Mouse (Mus musculus) kidney, postnatal 0 days (tissue): Measurements from ENCODE around the gene Stk16. TPM values are rescaled to one million over a fixed set of nuclear protein-coding genes. Genes with fewer than 3 reads are reported as not detected.

ENCODE experiments used
- ATAC-seq: fragments of 200-750 bp; cut with Nextera tagmentation; replicated peaks from 2 replicates; pipeline ENCODE4 v1.8.0; 2017; ENCODE audit warnings: low read depth, moderate number of reproducible peaks, moderate TSS enrichment, moderate library complexity; ENCODE audit not compliant: low FRiP score
- DNase-seq: peaks from one replicate; pipeline ENCODE4 v3.0.0-alpha.2; 2016; ENCODE audit warnings: low spot score
- H3K27ac ChIP-seq: fragments of 300-500 bp; sonication (generic); 2 replicates; pipeline ENCODE4 v1.5.1; 2014; ENCODE audit warnings: mild to moderate bottlenecking
- H3K27me3 ChIP-seq: fragments of 300-500 bp; sonication (generic); 2 replicates; pipeline ENCODE4 v1.6.1; 2014; ENCODE audit warnings: low read length, mixed read lengths; ENCODE audit not compliant: insufficient read depth
- H3K36me3 ChIP-seq: fragments of 300-500 bp; sonication (generic); 2 replicates; pipeline ENCODE4 v1.6.1; 2014; ENCODE audit warnings: low read length, mixed read lengths; ENCODE audit not compliant: insufficient read depth
- H3K4me1 ChIP-seq: fragments of 300-500 bp; sonication (generic); replicated peaks from 2 replicates; pipeline ENCODE4 v1.6.1; 2014; ENCODE audit warnings: antibody characterized with exemption, low read length, mixed read lengths; ENCODE audit not compliant: insufficient read depth
- H3K4me2 ChIP-seq: fragments of 300-500 bp; sonication (generic); 2 replicates; pipeline ENCODE4 v1.6.1; 2014; ENCODE audit warnings: mild to moderate bottlenecking, low read length, moderate library complexity, mixed read lengths
- H3K4me3 ChIP-seq: fragments of 300-500 bp; sonication (generic); replicated peaks from 2 replicates; pipeline ENCODE4 v1.5.1; 2014; ENCODE audit warnings: low read depth, low read length
- H3K9ac ChIP-seq: fragments of 300-500 bp; sonication (generic); 2 replicates; pipeline ENCODE4 v1.6.1; 2014; ENCODE audit warnings: low read depth, low read length
- H3K9me3 ChIP-seq: fragments of 300-500 bp; sonication (generic); replicated peaks from 2 replicates; pipeline ENCODE4 v1.6.1; 2016; ENCODE audit warnings: low read length, inconsistent platforms, mixed read lengths
- CTCF ChIP-seq: IDR thresholded peaks from 2 replicates; pipeline ENCODE4 v1.5.1; 2016; ENCODE audit warnings: antibody characterized with exemption, low read depth, mild to moderate bottlenecking, moderate library complexity
- WGBS: fragments of 180-500 bp; shearing (Covaris S2); extraction: QIAGEN DNeasy Blood & Tissue Kit; methylation state at CpG from one replicate; pipeline ENCODE4 v1.1.7; 2014; 5-methylcytosine and 5-hydroxymethylcytosine counted together
- polyA plus RNA-seq: library from polyadenylated mRNA; unstranded; fragments of >200 nt; fragmentation: Nextera tagmentation; extraction: Ambion mirVana; gene quantifications from 2 replicates; pipeline ENCODE4 v1.2.1, GENCODE M21; 2015

The Stk16 gene
- polyA plus RNA-seq, 1 experiment from 2014 or later = 114 TPM

DNA sequence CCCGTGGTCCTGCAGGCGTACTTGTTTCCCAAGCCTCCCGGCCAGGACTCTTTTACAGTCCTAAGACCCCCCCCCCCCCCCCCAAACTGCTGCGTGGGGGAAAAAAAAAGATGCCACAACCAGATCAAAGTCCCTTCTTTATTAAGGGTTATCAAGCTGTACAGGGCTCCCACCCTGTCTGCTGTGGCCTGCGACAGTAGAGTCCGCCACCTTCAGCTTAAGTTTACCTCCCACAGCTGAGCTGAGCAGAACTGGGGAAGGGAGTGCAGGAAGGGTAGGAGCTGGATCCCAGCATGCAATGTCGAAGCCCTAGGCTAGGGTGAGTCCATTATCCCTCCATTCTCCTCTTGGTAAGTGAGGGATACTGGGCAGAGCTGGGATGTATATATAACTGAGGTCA lies 29.9 kb upstream of the Stk16 start:
- no peaks in the 10 kb centered on the region for H3K9me3 ChIP-seq
- H3K4me2 ChIP-seq = peak overlapping the region; percentile 96; the same call in 1 of the 2 replicates
- H3K27ac ChIP-seq = peak overlapping the region; percentile 31; the same call in 1 of the 2 replicates
- 25% methylated on average over 7 of the region's 7 CpGs for WGBS
- ATAC-seq = no peak; the same call in 1 of the 2 replicates
- H3K27me3 ChIP-seq = no peaks in the 10 kb centered on the region
- H3K36me3 ChIP-seq = peaks cover 33% of the 10 kb centered on the region
- DNase-seq = no peak
- peak overlapping the region; percentile 53; the same call in 1 of the 2 replicates for H3K4me3 ChIP-seq
- H3K9ac ChIP-seq = peak overlapping the region; percentile 37; the same call in 1 of the 2 replicates
- peaks cover 6% of the 10 kb centered on the region for H3K4me1 ChIP-seq
- no peak for TF ChIP-seq CTCF

DNA sequence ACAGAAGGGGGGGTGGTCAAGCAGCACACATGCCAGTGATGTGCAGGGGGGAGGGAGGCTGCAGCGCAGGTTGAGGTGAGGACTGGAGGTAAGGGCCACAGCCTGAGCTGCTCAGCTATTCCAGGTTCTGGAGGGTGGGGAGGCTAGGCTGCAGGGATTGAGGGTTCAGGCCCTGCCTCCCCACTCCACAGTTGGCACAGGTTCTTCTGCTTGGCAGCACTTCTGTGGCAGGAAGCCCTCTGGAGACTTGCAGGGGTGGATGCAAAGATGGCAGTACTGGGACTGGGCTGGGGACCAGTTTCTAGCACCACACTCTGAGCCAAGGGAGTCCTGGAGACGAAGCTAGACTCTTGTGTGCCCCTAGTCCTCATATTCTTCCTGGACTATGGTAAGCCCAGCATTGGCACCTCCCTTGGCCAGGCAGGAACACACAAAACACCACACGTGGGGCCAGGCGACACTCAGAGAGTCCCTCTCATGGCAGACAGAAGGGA lies 29.2 kb upstream of the Stk16 start:
- Histone ChIP-seq H3K36me3 (peaks cover 38% of the 10 kb centered on the region), H3K9ac (no peak overlapping the region), H3K4me2 (no peak overlapping the region), H3K9me3 (no peaks in the 10 kb centered on the region), H3K27me3 (no peaks in the 10 kb centered on the region), H3K27ac (no peak overlapping the region), H3K4me1 (peaks cover 6% of the 10 kb centered on the region), H3K4me3 (no peak overlapping the region)
- ATAC-seq (no peak), DNase-seq (no peak)
- TF ChIP-seq CTCF = no peak
- 84% methylated on average over 4 of the region's 4 CpGs for WGBS

DNA sequence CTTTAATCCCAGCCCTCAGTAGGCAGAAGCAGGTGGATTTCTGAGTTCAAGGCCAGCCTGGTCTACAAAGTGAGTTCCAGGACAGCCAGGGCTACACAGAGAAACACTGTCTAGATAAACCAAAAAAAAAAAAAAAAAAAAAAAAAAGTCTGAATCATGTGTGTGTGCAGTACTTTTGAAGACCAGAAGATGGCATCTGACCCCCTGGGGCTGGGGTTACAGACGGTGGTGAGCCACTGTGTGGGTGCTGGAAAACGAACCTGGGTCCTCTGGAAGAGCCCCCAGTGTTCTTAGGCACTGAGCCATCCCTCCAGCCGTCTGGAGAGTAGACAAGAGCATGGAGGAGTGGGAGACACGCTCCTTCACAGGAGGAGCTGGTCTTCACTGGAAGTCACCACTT lies 28.5 kb upstream of the Stk16 start:
- peaks cover 6% of the 10 kb centered on the region for H3K4me1 ChIP-seq
- DNase-seq (no peak), ATAC-seq (no peak)
- H3K36me3 ChIP-seq = peaks cover 42% of the 10 kb centered on the region
- H3K4me2 ChIP-seq = no peak overlapping the region
- TF ChIP-seq CTCF = peak; percentile 25; the same call in 1 of the 2 replicates
- H3K9me3 ChIP-seq = no peaks in the 10 kb centered on the region
- H3K27me3 ChIP-seq = no peaks in the 10 kb centered on the region
- no peak overlapping the region for H3K27ac ChIP-seq
- WGBS = 76% methylated on average over 4 of the region's 4 CpGs
- H3K4me3 ChIP-seq = no peak overlapping the region
- H3K9ac ChIP-seq = no peak overlapping the region

DNA sequence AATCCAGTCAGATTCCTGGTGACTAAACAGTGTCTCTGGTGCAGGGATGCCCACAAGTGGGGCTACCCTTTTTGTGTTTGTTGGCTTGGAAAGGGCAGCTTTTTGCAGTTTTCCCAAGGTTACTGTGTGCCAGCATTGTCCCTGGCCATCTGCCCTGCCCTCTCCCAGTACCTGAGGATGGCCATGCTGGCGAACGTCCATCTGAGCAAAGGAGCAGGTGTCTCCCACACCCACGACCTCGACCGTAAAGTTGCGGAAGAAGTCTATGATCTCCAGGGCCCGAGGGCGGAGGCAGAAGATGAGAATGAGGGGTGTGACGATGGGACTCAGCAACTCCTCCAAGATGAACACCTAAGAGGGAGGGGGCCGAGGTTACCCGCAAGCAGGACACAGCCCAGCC lies 25.1 kb upstream of the Stk16 start:
- H3K27me3 ChIP-seq = no peaks in the 10 kb centered on the region
- H3K27ac ChIP-seq = no peak overlapping the region
- H3K9me3 ChIP-seq = no peaks in the 10 kb centered on the region
- H3K4me2 ChIP-seq = no peak overlapping the region
- H3K4me3 ChIP-seq = no peak overlapping the region
- WGBS = 89% methylated on average over 11 of the region's 11 CpGs
- ATAC-seq = no peak
- TF ChIP-seq CTCF = no peak
- H3K36me3 ChIP-seq = peaks cover 50% of the 10 kb centered on the region
- H3K9ac ChIP-seq = no peak overlapping the region
- no peak for DNase-seq
- no peaks in the 10 kb centered on the region for H3K4me1 ChIP-seq

DNA sequence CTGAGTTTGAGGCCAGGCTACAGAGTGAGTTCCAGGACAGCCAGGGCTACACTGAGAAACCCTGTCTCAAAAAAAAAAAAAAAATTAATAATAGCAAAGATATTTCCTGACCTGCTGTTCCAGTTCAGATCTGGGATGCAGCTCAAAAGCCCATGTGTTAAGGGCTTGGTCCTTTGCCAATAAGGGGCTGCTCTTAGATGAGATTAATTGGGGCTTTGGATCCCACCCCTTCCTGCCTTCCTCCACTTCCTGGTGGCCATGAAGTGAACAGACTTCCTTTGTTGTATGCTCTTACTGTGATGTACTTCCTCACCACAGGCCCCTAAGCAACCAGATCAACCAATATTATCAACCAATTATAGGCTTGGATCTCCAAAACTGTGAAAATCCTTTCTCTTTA lies 23.5 kb upstream of the Stk16 start:
- DNase-seq = peak; percentile 36
- H3K27ac ChIP-seq = no peak overlapping the region
- H3K9ac ChIP-seq = no peak overlapping the region
- no peaks in the 10 kb centered on the region for H3K9me3 ChIP-seq
- H3K4me2 ChIP-seq = no peak overlapping the region
- ATAC-seq = no peak
- H3K4me1 ChIP-seq = peaks cover 8% of the 10 kb centered on the region; the same call in 1 of the 2 replicates
- TF ChIP-seq CTCF = no peak
- no peaks in the 10 kb centered on the region for H3K27me3 ChIP-seq
- H3K4me3 ChIP-seq = no peak overlapping the region
- peaks cover 50% of the 10 kb centered on the region for H3K36me3 ChIP-seq

DNA sequence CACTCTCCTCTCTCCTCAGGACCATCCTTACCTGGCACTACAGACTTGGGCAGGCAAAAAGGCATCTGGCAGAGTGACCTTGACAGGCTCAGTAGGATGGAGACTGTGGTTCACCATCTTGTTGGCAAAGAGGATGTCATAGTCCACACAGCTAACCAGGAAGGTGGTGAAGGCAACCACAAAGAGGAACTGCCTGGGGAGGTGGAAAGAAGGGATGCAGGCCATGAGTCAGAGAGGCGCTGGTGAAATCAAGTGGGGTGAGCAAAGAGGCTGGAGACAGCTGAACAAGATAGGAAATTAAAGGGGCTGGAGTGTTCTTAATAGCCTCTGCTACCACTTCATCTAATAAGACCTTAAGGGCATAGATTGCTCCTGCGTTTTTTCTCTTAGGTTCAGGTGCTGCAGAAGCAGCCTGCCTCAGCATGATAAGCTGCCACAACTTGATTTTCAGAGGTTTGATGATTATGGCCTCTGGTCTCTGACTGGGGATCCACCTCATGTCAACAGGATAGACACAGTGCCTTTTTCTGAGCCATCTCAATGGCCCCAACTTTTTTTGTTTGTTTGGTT lies 22.6 kb upstream of the Stk16 start:
- H3K27ac ChIP-seq = no peak overlapping the region
- no peak for TF ChIP-seq CTCF
- no peaks in the 10 kb centered on the region for H3K9me3 ChIP-seq
- no peak overlapping the region for H3K4me2 ChIP-seq
- 90% methylated on average over 2 of the region's 2 CpGs for WGBS
- H3K9ac ChIP-seq = no peak overlapping the region
- ATAC-seq (no peak), DNase-seq (no peak)
- peaks cover 42% of the 10 kb centered on the region for H3K36me3 ChIP-seq
- no peaks in the 10 kb centered on the region for H3K27me3 ChIP-seq
- no peak overlapping the region for H3K4me3 ChIP-seq
- H3K4me1 ChIP-seq = peaks cover 8% of the 10 kb centered on the region

DNA sequence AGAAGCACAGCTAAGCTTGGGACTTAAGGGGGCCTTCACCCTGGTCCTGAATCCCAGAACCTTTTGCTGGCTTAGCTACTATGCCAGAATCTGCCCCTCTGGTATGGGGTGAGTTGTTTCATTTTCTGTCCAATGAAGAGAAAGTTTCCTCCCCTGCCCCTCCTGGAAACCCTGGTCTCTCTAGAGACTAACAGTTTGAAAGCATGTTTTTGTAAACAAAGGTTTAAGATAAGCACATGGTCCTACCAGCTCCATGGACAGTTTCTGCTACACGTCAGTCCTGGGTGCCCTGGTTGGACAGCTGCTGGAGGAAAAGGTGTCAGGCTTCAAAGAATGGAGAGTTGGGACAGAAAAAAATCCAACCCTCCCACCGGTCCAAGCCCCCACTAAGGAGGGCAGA lies 20.1 kb upstream of the Stk16 start:
- H3K9ac ChIP-seq = peak overlapping the region; percentile 89; the same call in 1 of the 2 replicates
- 56% methylated on average over 2 of the region's 2 CpGs for WGBS
- no peak for DNase-seq
- ATAC-seq = no peak
- peaks cover 21% of the 10 kb centered on the region for H3K36me3 ChIP-seq
- peak overlapping the region; percentile 94 for H3K4me2 ChIP-seq
- H3K4me1 ChIP-seq = peaks cover 13% of the 10 kb centered on the region
- no peak for TF ChIP-seq CTCF
- H3K27ac ChIP-seq = no peak overlapping the region
- H3K27me3 ChIP-seq = no peaks in the 10 kb centered on the region
- no peak overlapping the region for H3K4me3 ChIP-seq
- no peaks in the 10 kb centered on the region for H3K9me3 ChIP-seq
